Mouse (Mus musculus) right cerebral cortex, postnatal 36 days (tissue): ENCODE results near the gene Cdrt4.

Source experiments
- DNase-seq, 2 experiments: peaks; one replicate each; pipeline ENCODE4 v3.0.0; 2022; ENCODE audit warnings: low spot score in 2 of 2, mixed read lengths in 1 of 2

Gene Cdrt4

GRCm38 (mm10) chr11:62995755-62996521 is 44.9 kb downstream of the Cdrt4 start:
- no peak for DNase-seq

- DNase-seq = no peak
Measured at GRCm38 (mm10) chr11:62996522-62996898, 45.5 kb downstream of the Cdrt4 start.

- no peak for DNase-seq
Measured at GRCm38 (mm10) chr11:62997039-62997717, 46.2 kb downstream of the Cdrt4 start.

- peak in 1 of 2 experiments; percentile 12 for DNase-seq
Measured at GRCm38 (mm10) chr11:62997718-62998281, 46.8 kb downstream of the Cdrt4 start.

GRCm38 (mm10) chr11:63000126-63000525 is 49.1 kb downstream of the Cdrt4 start:
- DNase-seq = no peak

GRCm38 (mm10) chr11:63004617-63005016 is 53.6 kb downstream of the Cdrt4 start:
- peak in 1 of 2 experiments; percentile 5 for DNase-seq

GRCm38 (mm10) chr11:63007376-63007775 is 56.4 kb downstream of the Cdrt4 start:
- no peak for DNase-seq

- no peak for DNase-seq
Measured at GRCm38 (mm10) chr11:63008004-63008403, 57.0 kb downstream of the Cdrt4 start.

GRCm38 (mm10) chr11:63009761-63010160 is 58.8 kb downstream of the Cdrt4 start:
- DNase-seq = no peak

GRCm38 (mm10) chr11:63017327-63018082 is 66.5 kb downstream of the Cdrt4 start:
- DNase-seq = no peak

- no peak for DNase-seq
Measured at GRCm38 (mm10) chr11:63018083-63018622, 67.2 kb downstream of the Cdrt4 start.

- DNase-seq = no peak
Measured at GRCm38 (mm10) chr11:63020633-63021032, 69.6 kb downstream of the Cdrt4 start.

- DNase-seq = no peak
Measured at GRCm38 (mm10) chr11:63021141-63021806, 70.3 kb downstream of the Cdrt4 start.

GRCm38 (mm10) chr11:63023461-63023860 is 72.5 kb downstream of the Cdrt4 start:
- DNase-seq = no peak

- DNase-seq = no peak
Measured at GRCm38 (mm10) chr11:63024136-63024535, 73.1 kb downstream of the Cdrt4 start.

GRCm38 (mm10) chr11:63025476-63025875 is 74.5 kb downstream of the Cdrt4 start:
- DNase-seq = no peak

GRCm38 (mm10) chr11:63026651-63027141 is 75.7 kb downstream of the Cdrt4 start:
- peak in 1 of 2 experiments; percentile 40 for DNase-seq

- no peak for DNase-seq
Measured at GRCm38 (mm10) chr11:63028131-63028530, 77.1 kb downstream of the Cdrt4 start.

- no peak for DNase-seq
Measured at GRCm38 (mm10) chr11:63029148-63029714, 78.2 kb downstream of the Cdrt4 start.

- DNase-seq = no peak
Measured at GRCm38 (mm10) chr11:63029721-63030120, 78.7 kb downstream of the Cdrt4 start.
